Mouse (Mus musculus): ENCODE data around the gene Cnot11.
"Not testable (repeated sequence)": the region's sequence is repeated elsewhere in the genome, so short reads cannot be mapped to it uniquely, and the experiment has no call there.

Cnot11 gene

GRCm38 (mm10) chr1:39578446-39578845 is 43.7 kb downstream of the Cnot11 start:
- no peak for DNase-seq (ENCODE audit: low spot score in 2 of 2)

DNA sequence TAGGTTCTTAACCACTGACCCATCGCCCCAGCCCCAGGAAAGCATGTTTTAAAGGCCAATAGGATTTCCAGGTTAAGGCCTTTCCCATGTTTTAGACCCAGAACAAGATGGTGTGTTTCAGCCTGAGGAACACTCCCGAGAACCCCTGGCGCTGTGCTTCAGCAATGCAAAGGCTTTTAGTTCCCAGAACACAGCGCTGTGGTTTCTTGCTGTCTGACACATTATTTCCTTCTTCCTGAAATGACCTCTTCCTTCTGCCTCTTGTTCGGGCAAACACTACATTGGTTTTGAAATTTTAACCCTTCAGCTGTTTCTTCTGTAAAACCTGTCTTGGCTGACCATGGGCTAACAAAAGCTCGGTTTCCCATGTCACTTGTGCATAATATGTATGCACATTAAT is 44.3 kb downstream of the Cnot11 start:
- no peak for DNase-seq (ENCODE audit: low spot score in 2 of 2)

DNA sequence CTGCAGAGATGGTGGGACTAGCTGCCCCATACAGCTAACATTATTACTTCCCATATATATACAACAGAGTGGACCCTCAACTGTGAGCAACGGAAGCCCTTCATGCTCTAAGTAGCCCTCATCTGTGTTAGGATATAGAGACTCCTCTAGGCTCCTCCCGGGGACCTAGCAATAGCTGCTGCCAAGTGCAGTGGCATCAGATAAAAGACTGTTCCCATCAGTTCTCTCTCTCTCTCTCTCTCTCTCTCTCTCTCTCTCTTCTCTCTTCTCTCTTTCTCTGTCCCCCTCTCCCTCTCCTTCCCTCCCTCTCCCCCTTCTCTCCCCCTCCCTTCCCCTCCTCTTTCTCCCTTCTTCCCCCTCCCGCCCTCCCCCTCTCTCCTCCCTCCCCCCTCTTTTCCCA is 46.4 kb downstream of the Cnot11 start:
- no peak for DNase-seq (ENCODE audit: low spot score in 2 of 2)

GRCm38 (mm10) chr1:39583173-39583572 is 48.4 kb downstream of the Cnot11 start:
- no peak for DNase-seq (ENCODE audit: low spot score in 2 of 2)

GRCm38 (mm10) chr1:39585416-39585815 is 50.6 kb downstream of the Cnot11 start:
- no peak for DNase-seq (ENCODE audit: low spot score in 2 of 2)

DNA sequence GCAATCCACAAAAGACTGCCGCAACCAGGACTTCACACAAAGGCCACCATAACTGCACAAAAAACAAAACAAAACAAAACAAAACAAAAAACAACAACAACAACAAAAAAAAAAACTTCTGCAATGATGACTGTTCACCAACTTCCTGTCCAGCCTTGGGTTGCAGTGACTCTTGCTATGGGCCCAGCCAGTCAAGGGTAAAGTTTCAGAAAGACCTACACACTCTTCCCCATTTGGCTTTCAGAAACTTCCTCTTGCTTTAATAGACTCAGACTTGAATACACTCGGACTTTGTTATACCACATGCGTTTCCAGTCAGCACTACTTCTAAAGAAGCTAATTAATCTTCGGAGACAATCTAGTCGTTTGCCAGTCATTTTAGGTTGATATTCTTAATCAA is 55.4 kb downstream of the Cnot11 start:
- DNase-seq (ENCODE audit: low spot score in 2 of 2) = no peak

GRCm38 (mm10) chr1:39591557-39591956 is 56.8 kb downstream of the Cnot11 start:
- DNase-seq (ENCODE audit: low spot score in 2 of 2) = not testable (repeated sequence)

DNA sequence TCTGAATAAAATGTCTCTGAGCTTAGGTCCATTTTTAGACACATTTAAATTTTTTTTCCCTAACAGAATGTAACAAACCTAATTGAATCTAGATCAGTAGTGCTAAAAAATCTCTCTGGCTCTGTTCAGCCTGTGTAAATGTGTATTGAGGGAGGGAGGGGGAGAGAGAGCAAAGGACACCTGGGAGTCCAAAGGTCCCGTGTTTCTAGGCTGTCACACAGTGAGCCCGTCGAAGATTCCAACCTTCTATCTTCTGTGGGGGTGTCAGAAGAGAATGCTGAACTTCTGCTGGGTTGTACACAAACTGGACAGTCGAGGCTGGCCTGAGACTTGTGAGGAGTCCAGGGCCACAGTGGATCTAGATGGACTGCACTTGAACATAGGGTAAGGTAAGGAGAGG is 57.3 kb downstream of the Cnot11 start:
- DNase-seq (ENCODE audit: low spot score in 2 of 2) = no peak

GRCm38 (mm10) chr1:39593836-39594235 is 59.0 kb downstream of the Cnot11 start:
- DNase-seq (ENCODE audit: low spot score in 2 of 2) = no peak
